Mouse (Mus musculus): ENCODE data around the gene Gm42791. TPM values are rescaled to one million over a fixed set of nuclear protein-coding genes. Genes with fewer than 3 reads are reported as not detected.

Gene Gm42791
- polyA plus RNA-seq, 1 experiment: not detected

DNA sequence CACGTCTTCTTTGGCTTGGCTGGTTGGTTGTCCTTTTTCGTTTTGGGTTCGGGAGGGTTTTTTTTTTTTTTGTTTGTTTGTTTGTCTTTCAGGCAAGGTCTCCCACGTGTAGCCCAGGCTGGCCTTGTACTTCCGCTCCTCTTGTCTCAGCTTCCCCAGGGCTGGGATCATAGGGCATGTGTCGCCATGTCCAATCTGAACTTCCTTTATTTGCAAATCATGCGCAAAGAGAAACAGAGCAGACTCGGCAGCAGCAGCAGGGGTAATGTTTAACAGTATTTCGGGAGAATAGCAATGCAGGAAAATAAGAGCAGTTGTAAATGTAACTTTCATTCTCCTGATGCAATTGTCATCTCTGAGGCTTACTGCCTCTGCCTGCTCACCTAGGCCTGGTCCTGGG is 38.9 kb downstream of the Gm42791 start:
- no peak for DNase-seq (ENCODE audit: extremely low spot score in 1 of 2, low spot score in 1 of 2)

DNA sequence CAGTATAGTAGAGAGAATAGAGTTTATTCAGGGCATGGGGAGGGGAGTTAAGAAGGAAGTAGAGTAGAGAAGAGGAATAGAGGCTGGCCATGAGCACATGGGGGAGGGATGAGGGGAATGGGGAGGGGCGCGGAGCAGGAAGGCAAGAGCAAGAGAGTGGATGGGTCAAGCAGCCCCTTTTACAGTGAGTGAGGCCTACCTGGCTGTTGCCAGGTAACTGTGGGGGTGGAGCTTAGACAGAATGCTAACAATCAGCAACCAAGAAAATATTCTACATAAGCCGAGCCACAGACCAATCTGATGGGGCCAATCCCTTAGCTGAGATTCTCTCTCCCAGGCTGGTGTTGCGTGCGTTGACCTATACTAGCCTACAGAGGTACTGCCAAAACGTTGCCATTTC is 39.4 kb downstream of the Gm42791 start:
- no peak for DNase-seq (ENCODE audit: extremely low spot score in 1 of 2, low spot score in 1 of 2)

GRCm38 (mm10) chr5:148954314-148955060 is 40.5 kb downstream of the Gm42791 start:
- no peak for DNase-seq (ENCODE audit: extremely low spot score in 1 of 2, low spot score in 1 of 2)

DNA sequence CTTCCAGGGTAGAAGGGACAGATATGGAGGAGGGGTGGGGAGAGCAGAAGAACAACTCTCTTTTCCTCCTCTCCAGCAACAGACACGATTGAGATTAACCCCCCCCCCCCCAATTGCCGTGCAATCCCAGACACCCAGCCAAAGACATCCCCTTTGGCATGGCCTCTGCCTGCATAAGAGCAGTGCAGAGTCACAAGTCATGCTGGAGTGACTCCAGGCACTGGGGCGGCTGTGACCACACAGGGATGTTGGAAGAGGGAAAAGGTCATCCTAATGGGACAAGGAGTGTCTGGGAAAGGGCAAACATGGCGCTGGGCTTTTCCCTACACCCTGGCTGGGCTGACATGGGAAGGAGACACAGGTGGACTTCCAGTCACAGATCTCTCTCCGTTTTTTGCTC is 41.8 kb downstream of the Gm42791 start:
- DNase-seq (ENCODE audit: extremely low spot score in 1 of 2, low spot score in 1 of 2): no peak

GRCm38 (mm10) chr5:148952419-148952818 is 42.5 kb downstream of the Gm42791 start:
- peak in 1 of 2 experiments; percentile 44 for DNase-seq (ENCODE audit: extremely low spot score in 1 of 2, low spot score in 1 of 2)

DNA sequence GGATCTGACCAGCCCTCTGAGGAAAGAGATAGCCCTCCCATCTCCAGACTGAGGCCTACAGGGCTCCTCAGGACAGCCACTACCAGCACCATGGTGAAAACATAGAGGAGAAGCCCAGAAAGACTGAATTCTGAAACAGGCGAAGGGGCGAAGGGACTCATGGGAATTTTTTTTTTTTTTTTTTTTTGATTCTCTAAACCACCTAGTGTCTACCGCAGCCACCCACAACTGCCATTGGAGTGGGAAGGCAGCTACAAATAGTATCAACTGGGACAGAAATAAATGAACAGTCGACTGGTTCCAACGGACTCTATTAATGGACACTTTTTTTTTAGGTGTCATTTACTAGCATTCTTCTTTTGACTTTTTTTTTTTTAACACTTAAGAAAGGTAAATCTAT is 43.6 kb downstream of the Gm42791 start:
- no peak for DNase-seq (ENCODE audit: extremely low spot score in 1 of 2, low spot score in 1 of 2)

- DNase-seq (ENCODE audit: extremely low spot score in 1 of 2, low spot score in 1 of 2): no peak
These were observed 44.9 kb downstream of the Gm42791 start for GRCm38 (mm10) chr5:148950064-148950463.

- no peak for DNase-seq (ENCODE audit: extremely low spot score in 1 of 2, low spot score in 1 of 2)
These were observed 46.4 kb downstream of the Gm42791 start for GRCm38 (mm10) chr5:148948577-148948976.

DNA sequence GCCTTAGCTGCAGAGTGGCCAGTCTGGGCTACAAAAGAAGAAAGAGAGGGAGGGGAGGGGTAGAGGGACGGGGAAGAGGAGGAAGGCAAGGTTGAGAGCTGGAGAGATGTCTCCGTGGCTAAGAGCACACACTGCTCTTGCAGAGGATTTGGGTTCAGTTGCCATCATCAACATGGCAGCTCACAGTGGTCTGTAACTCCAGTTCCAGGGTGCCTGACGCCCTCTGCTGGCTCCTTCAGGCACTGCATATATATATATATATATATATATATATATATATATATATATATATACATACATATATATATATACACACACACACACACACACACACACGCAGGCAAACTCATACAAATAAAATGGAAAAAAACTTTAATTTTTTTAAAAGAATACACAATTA is 47.5 kb downstream of the Gm42791 start:
- no peak for DNase-seq (ENCODE audit: extremely low spot score in 1 of 2, low spot score in 1 of 2)

GRCm38 (mm10) chr5:148946787-148947186 is 48.2 kb downstream of the Gm42791 start:
- DNase-seq (ENCODE audit: extremely low spot score in 1 of 2, low spot score in 1 of 2): peak in 1 of 2 experiments; percentile 30

- DNase-seq (ENCODE audit: extremely low spot score in 1 of 2, low spot score in 1 of 2): no peak
These were observed 49.2 kb downstream of the Gm42791 start for GRCm38 (mm10) chr5:148945735-148946134.

- no peak for DNase-seq (ENCODE audit: extremely low spot score in 1 of 2, low spot score in 1 of 2)
These were observed 50.9 kb downstream of the Gm42791 start for GRCm38 (mm10) chr5:148944024-148944423.

- no peak for DNase-seq (ENCODE audit: extremely low spot score in 1 of 2, low spot score in 1 of 2)
These were observed 51.5 kb downstream of the Gm42791 start for GRCm38 (mm10) chr5:148943444-148943843.

DNA sequence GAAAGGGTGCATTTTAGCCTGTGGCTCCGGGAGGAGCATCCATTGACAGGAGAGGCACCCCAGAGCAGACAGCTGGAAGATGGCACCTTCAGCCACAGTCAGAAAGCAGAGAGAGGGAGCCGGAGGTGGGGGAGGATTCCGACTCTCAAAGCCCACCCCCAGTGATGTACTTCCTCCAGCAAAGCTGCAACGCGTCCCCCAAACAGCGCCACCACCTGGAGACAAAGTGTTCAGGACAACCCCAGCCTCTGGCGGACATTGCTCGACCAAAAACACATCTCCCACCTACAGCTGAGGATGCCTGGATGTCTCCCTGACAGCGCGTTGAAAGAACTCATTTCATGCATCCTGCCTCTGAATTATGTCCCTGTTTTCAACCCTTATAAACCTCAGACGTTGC is 52.0 kb downstream of the Gm42791 start:
- DNase-seq (ENCODE audit: extremely low spot score in 1 of 2, low spot score in 1 of 2): no peak

- DNase-seq (ENCODE audit: extremely low spot score in 1 of 2, low spot score in 1 of 2): no peak
These were observed 52.6 kb downstream of the Gm42791 start for GRCm38 (mm10) chr5:148942305-148942704.

DNA sequence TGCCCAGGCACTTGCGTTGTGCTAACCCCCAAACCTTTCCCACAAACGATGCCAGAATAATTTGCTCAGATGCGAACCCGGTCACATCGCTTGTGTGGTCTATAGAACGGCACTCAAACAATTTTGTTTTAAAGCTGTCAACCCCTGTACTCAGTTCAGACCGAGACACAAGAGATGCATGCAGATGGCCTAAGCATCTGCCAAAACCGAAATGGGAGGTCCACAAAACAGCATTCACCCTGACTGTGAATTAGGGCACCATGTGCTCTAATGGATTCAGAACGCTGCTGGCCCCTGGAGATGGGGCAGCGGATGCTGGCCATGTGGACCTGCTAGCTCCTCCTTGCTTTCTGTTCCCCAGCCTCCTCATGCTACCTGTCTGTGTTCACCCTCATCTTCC is 53.1 kb downstream of the Gm42791 start:
- no peak for DNase-seq (ENCODE audit: extremely low spot score in 1 of 2, low spot score in 1 of 2)

DNA sequence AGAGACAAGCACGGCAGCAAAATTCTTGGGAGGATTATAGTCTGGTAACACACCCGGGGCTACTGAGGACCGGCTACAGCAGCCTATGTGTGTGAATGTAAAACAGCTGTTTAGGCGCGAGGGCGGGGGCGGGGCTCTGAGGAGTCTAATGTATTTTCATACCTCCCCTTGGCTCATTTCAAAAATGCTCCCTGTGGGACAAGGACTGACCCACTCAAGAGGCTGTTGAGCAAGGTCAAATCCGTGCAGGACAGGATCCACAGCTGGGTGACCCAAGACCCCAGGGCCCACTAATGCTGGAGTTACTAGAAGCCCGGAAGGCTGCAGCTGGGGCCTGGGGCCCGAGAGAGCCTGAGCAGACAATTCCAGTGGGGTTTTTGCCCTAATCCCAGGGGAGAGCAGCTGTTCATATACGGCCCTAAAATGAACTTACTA is 55.0 kb downstream of the Gm42791 start:
- no peak for DNase-seq (ENCODE audit: extremely low spot score in 1 of 2, low spot score in 1 of 2)

DNA sequence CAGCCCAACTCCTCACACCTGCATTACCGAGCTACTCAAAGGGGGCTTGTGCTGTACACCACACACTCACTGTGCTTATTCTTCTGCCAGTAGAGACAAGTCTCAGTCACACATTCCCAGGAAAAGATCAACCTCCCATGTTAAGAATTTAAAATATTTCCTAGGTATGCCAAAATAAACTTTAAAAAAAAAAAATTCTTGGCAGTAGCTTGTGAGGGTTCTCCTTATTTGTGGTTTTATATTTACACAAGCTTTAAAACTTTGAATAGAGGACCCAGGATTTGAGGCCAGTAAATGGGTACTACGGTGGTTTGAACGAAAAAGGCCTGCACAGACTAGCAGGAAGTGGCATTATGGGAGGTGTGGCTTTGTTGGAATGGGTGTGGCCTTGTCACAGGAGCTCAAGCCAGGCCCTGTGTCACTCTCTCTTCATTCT is 58.4 kb downstream of the Gm42791 start:
- DNase-seq (ENCODE audit: extremely low spot score in 1 of 2, low spot score in 1 of 2): no peak

GRCm38 (mm10) chr5:148935871-148936270 is 59.1 kb downstream of the Gm42791 start:
- DNase-seq (ENCODE audit: extremely low spot score in 1 of 2, low spot score in 1 of 2): no peak

- DNase-seq (ENCODE audit: extremely low spot score in 1 of 2, low spot score in 1 of 2): no peak
These were observed 59.7 kb downstream of the Gm42791 start for GRCm38 (mm10) chr5:148935071-148935821.

DNA sequence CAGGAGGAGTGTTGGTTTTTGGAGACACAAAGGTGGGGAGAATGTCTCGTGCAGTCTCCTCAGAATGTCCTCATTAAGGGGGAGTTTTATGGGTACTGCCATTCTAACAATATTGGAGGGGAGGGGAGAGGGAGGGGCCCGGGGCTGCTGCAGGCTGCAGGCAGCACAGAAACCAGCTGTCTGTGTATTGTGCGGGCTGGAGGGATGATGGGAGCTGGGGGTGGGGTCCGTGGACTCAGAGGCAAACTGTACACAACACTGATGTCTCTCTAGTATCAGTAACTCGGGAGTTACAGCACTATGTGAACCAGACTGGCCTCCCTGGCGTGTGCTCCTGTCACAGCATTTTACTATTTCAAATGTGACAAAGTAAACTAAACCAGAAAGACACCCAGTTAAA is 60.5 kb downstream of the Gm42791 start:
- no peak for DNase-seq (ENCODE audit: extremely low spot score in 1 of 2, low spot score in 1 of 2)

- DNase-seq (ENCODE audit: extremely low spot score in 1 of 2, low spot score in 1 of 2): no peak
These were observed 61.2 kb downstream of the Gm42791 start for GRCm38 (mm10) chr5:148933767-148934166.
